Mouse (Mus musculus) gastrocnemius, postnatal 14 days (tissue): Measurements from ENCODE around the gene Gm11020. TPM values are rescaled to one million over a fixed set of nuclear protein-coding genes. Genes with fewer than 3 reads are reported as not detected.

ENCODE experiments used
- DNase-seq: peaks from one replicate; pipeline ENCODE4 v3.0.0; 2021; ENCODE audit warnings: mixed read lengths
- intact Hi-C: fragments of 180-260 bp; cut with DNase I; formaldehyde crosslinking; loops from one replicate; pipeline ENCODE4 v1.15.1; 2025; ENCODE audit warnings: low total_unique reads
- total RNA-seq, 2 experiments: library from RNA; stranded (reverse); gene quantifications; 2 replicates each; pipeline ENCODE4 v1.2.3; 2021

Gm11020 gene
- total RNA-seq, 2 experiments from 2014 or later: not detected

GRCm38 (mm10) chr8:104340233-104341105, 19.1 kb downstream of the Gm11020 start:
- intact Hi-C loops: loop anchor here (5.0 to 10.0 kb wide), 4 partner anchors 64 to 224 kb away; partner anchors contain the start of gene Cklf
- peak; percentile 85 for DNase-seq

- intact Hi-C loops: loop anchor here (5.0 to 10.0 kb wide), 4 partner anchors 64 to 224 kb away; partner anchors contain the start of gene Cklf
- peak; percentile 85 for DNase-seq
These were observed 19.8 kb downstream of the Gm11020 start for GRCm38 (mm10) chr8:104341106-104341561.

GRCm38 (mm10) chr8:104341678-104342077, 20.3 kb downstream of the Gm11020 start:
- no peak for DNase-seq
- intact Hi-C loops: loop anchor here (5.0 to 10.0 kb wide), 4 partner anchors 63 to 223 kb away; partner anchors contain the start of gene Cklf

DNA sequence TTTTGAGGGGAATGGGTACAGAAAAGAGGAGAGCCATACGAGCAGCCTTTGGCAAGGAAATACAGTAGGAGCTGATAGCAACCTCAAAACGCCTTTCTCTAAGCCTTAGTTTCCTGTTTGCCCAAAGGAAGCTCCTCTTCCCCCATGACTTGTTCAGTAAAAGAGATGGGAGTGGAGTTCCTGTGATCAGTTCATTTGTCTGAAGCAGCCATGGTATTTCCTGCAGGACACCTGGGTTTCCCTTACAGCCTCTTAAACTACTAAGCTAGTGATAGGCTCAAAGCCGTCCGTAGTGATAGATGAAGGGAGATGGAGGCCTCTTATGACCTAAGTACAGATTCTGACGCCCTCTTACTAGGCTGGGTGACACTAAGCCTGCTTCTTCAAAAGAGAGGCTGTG, 21.1 kb downstream of the Gm11020 start:
- intact Hi-C loops: loop anchor here (5.0 to 10.0 kb wide), 4 partner anchors 62 to 222 kb away; partner anchors contain the start of gene Cklf
- no peak for DNase-seq

- intact Hi-C loops: loop anchor here (2.0 to 10.0 kb wide), 5 partner anchors 61 to 221 kb away; partner anchors contain the start of genes Cklf and Dync1li2
- peak; percentile 86 for DNase-seq
These were observed 22.6 kb downstream of the Gm11020 start for GRCm38 (mm10) chr8:104343957-104344356.

- intact Hi-C loops: loop anchor here (2.0 to 10.0 kb wide), 5 partner anchors 60 to 220 kb away; partner anchors contain the start of genes Cklf and Dync1li2
- no peak for DNase-seq
These were observed 23.3 kb downstream of the Gm11020 start for GRCm38 (mm10) chr8:104344622-104345021.

DNA sequence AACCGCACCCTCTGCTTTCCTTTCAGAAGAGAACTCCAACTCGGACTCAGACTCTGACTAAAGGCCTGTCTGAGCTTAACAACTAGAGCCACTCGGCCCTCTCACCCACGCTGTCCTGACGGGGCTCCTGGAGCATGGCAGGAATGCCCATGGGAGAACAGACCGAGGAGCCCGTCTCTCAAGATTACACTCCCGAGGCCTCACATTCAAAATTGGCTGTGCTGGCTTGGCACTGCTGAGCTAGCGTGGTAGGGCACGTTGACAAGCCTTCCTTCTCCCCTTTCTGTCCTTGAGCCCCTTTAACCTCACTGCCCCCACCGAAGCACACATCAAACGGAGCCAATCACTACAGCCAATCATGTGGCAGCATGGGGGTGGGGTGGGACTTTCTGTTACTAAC, 25.3 kb downstream of the Gm11020 start:
- no peak for DNase-seq
- intact Hi-C loops: loop anchor here (10.0 kb wide), 2 partner anchors 58 to 218 kb away; no protein-coding TSS in a partner anchor

DNA sequence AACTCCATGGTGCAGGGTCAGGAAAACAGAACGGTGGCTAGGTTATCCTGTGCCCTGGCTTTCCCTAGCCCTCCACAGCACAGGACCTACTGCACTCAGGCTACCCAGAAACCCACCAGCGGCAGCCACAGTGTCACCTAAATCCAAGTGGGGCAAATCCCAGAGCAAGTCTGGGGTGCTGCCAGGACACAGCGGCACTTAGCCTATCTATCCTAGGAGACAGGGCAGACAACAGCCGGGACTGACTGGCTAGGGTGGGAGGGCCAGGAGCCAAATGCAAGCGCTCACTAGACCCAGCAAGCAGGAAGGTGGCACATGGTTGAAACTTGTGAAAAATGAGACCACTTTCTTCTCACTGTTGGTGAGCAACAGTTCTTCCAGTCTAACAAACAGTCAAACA, 27.6 kb downstream of the Gm11020 start:
- no peak for DNase-seq
- intact Hi-C loops: loop anchor here (10.0 kb wide), 2 partner anchors 56 to 216 kb away; no protein-coding TSS in a partner anchor

GRCm38 (mm10) chr8:104350047-104350446, 28.7 kb downstream of the Gm11020 start:
- DNase-seq: no peak
- intact Hi-C loops: no loop called here

DNA sequence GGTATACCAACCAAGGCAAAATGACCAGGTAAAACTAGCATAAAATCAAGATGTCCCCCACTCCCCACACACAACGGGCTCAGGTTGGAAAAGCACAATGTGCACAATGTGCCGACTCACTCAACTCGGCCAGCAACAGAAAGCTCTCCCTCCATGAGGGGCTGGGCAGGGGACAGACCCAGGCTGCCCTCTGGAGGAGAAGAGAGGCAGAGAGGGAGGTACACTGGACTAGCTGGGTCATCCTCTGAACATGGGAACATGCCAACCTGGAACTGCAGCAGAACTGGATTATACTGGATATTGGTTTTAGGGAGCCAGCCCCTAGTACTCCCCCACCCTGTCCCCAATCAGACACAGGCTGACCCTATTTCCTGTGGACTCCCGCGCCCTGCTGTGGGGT, 31.8 kb downstream of the Gm11020 start:
- no peak for DNase-seq
- intact Hi-C loops: no loop called here

DNA sequence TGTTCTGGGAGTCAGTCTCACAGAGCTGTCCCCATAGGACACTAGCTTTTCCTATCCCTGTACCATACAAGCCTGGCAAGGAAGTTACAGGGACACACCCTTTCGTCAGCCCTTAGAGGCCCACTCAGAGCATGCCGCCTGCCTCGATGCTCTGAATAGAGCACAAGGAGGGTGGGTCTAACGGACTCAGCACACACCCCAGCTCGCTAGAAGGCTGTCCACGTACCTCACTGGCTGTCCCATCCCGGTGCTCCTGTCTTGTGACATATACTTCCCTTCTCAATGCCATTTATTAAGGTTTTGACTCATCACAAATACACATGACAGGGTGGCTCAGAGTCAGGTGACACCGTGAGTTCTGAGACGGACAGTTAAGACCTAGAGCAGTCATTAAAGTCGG, 33.1 kb downstream of the Gm11020 start:
- intact Hi-C loops: no loop called here
- no peak for DNase-seq

DNA sequence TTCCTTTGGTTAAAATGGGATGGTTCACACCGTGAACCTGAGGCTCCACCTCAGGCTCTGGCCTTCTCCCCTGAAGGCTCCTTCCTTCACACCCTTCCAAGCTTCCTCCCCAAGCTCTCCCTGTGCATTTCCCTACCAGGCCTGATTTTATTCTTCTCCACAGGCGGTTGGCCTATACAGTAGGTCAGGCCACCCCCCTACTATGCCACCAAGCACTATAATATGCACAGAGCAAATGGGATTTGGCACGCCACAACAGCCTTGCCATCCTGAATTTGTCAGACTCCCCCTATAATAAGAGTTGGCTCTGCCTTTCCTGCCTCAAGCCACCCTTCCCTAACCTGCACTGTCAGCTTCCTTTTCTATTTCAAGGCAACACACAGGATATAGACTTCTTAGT, 37.3 kb downstream of the Gm11020 start:
- no peak for DNase-seq
- intact Hi-C loops: no loop called here

- no peak for DNase-seq
- intact Hi-C loops: no loop called here
These were observed 38.5 kb downstream of the Gm11020 start for GRCm38 (mm10) chr8:104359778-104360456.

DNA sequence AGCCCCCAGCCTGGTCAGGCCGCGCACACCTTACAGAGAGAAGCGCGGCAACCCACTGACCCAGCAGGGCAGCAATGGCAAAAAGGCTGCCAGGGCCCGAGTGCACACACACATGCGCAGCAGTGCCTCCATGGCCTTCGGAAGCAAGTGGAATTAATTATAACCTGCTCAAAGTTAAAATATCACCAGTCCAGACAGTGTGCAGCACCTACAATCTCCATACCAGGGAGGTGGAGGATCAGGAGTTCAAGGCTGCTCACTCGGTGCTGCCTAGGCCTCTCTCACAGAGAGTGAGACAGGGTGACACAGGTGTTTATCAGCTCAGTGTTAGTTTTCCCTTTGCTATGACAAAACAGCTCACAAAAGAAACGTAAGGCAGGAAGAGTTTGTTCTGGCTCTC, 44.3 kb downstream of the Gm11020 start:
- intact Hi-C loops: no loop called here
- DNase-seq: no peak

DNA sequence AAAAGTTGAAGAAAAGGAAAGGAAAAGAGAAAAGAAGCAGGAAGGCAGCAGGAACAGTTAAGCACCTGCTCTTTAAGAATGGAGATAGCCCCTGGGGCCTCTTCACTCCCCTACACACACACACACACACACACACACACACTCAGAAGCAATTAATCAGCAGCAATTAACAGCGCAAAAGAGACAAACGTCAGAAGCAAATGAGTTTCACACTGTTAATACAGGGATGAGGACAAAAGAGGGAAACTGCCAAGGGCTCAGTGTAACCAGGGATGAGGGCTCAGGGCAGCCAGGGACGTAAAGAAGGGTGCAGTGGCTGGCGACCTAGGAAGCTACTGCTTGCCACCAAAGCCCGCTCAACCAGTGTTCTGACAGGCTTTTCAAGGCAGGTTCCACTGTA, 46.0 kb downstream of the Gm11020 start:
- no peak for DNase-seq
- intact Hi-C loops: no loop called here

DNA sequence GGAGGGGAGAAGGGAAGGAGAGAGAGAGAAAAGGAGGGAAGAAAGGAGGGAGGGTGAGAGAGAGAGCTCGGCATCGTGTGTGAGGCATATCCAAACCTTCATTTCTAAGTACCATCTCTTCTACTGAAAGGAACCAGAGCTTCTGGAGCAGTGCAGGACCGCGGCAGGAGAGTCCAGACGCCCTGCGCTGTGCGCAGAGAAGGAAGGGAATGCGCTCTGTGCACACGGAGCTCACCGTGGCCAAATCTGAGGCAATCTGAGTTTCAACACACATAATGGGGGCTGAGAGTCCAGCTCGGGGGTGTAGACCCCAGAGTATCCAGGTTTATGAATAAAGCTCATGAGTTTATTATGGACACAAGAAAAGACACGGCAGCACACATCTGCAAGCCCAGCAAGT, 48.2 kb downstream of the Gm11020 start:
- DNase-seq: no peak
- intact Hi-C loops: no loop called here

GRCm38 (mm10) chr8:104370071-104370470, 48.7 kb downstream of the Gm11020 start:
- intact Hi-C loops: no loop called here
- DNase-seq: no peak

DNA sequence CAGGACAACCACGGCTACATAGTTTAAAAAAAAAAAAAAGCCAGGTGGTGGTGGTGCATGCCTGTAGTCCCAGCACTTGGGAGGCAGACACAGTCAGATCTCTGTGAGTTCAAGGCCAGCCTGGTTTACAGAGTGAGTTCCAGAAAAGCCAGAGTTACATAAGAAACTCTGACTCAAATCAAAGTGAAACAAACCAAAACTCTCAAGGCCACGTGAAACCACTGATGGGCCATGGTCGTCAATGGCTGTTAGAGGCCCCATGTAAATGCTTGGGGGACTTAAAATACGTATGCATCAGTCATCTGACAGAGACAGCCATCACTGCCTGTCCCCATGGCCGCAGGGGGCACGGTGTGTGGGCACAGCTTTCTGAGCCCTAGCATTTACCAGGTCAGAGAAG, 49.8 kb downstream of the Gm11020 start:
- intact Hi-C loops: no loop called here
- no peak for DNase-seq
